Mouse (Mus musculus) CD4-positive, CD25-positive, alpha-beta regulatory T cell, adult 4 months (primary cell): ENCODE data around the gene Clec2h. TPM values are rescaled to one million over a fixed set of nuclear protein-coding genes. Genes with fewer than 3 reads are reported as not detected.

Experiments
- polyA plus RNA-seq, 2 experiments: library from polyadenylated mRNA; unstranded; fragments of 100-300 nt; shearing (Covaris generic); gene quantifications; one replicate each; pipeline ENCODE4 v1.2.1; 2017

The Clec2h gene
- polyA plus RNA-seq, 2 experiments from 2014 or later: not detected

Other genes with a start within 250 kb of the Clec2h start
- 10 to 100 TPM; 24.5 to 37.1 TPM for gene Itfg2, start 237.5 kb upstream of the Clec2h start, polyA plus RNA-seq
- gene Fkbp4, start 223.7 kb upstream of the Clec2h start, polyA plus RNA-seq: 10 to 100 TPM; 70.3 to 74.6 TPM
- gene Pzp, start 135.7 kb upstream of the Clec2h start, polyA plus RNA-seq: under 1 TPM in 1 of 2 experiments, not detected in 1; 0.27 TPM
- not detected for gene A2ml1, start 80.8 kb upstream of the Clec2h start, polyA plus RNA-seq
- not detected for gene Klrb1a, start 38.9 kb upstream of the Clec2h start, polyA plus RNA-seq
- not detected for gene Klrb1, start 60.7 kb downstream of the Clec2h start, polyA plus RNA-seq
- 1 to 10 TPM; 2.5 to 3.5 TPM for gene Klrb1c, start 126.8 kb downstream of the Clec2h start, polyA plus RNA-seq
- gene Gm44511, start 163.9 kb downstream of the Clec2h start, polyA plus RNA-seq: not detected
- gene Klrb1b, start 163.9 kb downstream of the Clec2h start, polyA plus RNA-seq: not detected
- 100 to 1,000 TPM in 1 of 2 experiments, 10 to 100 TPM in 1; 98.3 to 104 TPM for gene Clec2i, start 225.2 kb downstream of the Clec2h start, polyA plus RNA-seq
- 1 to 10 TPM; 2.1 to 3.6 TPM for gene BC035044, start 228.7 kb downstream of the Clec2h start, polyA plus RNA-seq